Mouse (Mus musculus) bone marrow macrophage, adult 2 months (primary cell): ENCODE measurements around the gene Itsn2.

Experiments
- CTCF ChIP-seq: IDR thresholded peaks from 2 replicates; pipeline ENCODE4 v1.5.1; 2012; ENCODE audit warnings: low read depth, mild to moderate bottlenecking, low read length, moderate library complexity
- POLR2A ChIP-seq: IDR thresholded peaks from 2 replicates; pipeline ENCODE4 v1.6.1; 2012; ENCODE audit warnings: mild to moderate bottlenecking, low read depth, low read length, borderline replicate concordance

- TF ChIP-seq CTCF: no peak
- no peak for TF ChIP-seq POLR2A
These were observed 40.5 kb downstream of the Itsn2 start for GRCm38 (mm10) chr12:4632957-4633356.
